Mouse (Mus musculus) liver, embryonic 11.5 days (tissue): Measurements from ENCODE around the gene Gm47841. TPM values are rescaled to one million over a fixed set of nuclear protein-coding genes. Genes with fewer than 3 reads are reported as not detected.

ENCODE experiments used
- ATAC-seq: fragments of 200-750 bp; cut with Nextera tagmentation; replicated peaks from 2 replicates; pipeline ENCODE4 v1.8.0; 2017; ENCODE audit warnings: moderate number of reproducible peaks, mild to moderate bottlenecking, moderate TSS enrichment, moderate library complexity; ENCODE audit not compliant: low FRiP score
- DNase-seq: peaks from one replicate; pipeline ENCODE4 v3.0.0-alpha.2; 2017; ENCODE audit warnings: low spot score
- H3K27ac ChIP-seq: fragments of 300-500 bp; sonication (generic); 2 replicates; pipeline ENCODE4 v1.5.1; 2014; ENCODE audit warnings: mild to moderate bottlenecking, low read depth, low read length, control low read depth
- H3K27me3 ChIP-seq: fragments of 300-500 bp; sonication (generic); replicated peaks from 2 replicates; pipeline ENCODE4 v1.6.1; 2014; ENCODE audit warnings: low read length, mixed read lengths; ENCODE audit not compliant: control insufficient read depth, insufficient read depth
- H3K36me3 ChIP-seq: fragments of 300-500 bp; sonication (generic); 2 replicates; pipeline ENCODE4 v1.6.1; 2014; ENCODE audit warnings: mild to moderate bottlenecking, low read length, moderate library complexity, mixed read lengths; ENCODE audit not compliant: control insufficient read depth, insufficient read depth
- H3K4me1 ChIP-seq: fragments of 300-500 bp; sonication (generic); replicated peaks from 2 replicates; pipeline ENCODE4 v1.6.1; 2014; ENCODE audit warnings: low read length, mixed read lengths; ENCODE audit not compliant: control insufficient read depth, insufficient read depth
- H3K4me2 ChIP-seq: fragments of 300-500 bp; sonication (generic); 2 replicates; pipeline ENCODE4 v1.6.1; 2014; ENCODE audit warnings: mild to moderate bottlenecking, control low read depth, moderate library complexity
- H3K4me3 ChIP-seq: fragments of 300-500 bp; sonication (generic); 2 replicates; pipeline ENCODE4 v1.5.1; 2014; ENCODE audit warnings: low read depth, low read length, control low read depth
- H3K9ac ChIP-seq: fragments of 300-500 bp; sonication (generic); 2 replicates; pipeline ENCODE4 v1.6.1; 2014; ENCODE audit warnings: low read depth, low read length, control low read depth
- H3K9me3 ChIP-seq: fragments of 300-500 bp; sonication (generic); 2 replicates; pipeline ENCODE4 v1.6.1; 2016; ENCODE audit warnings: low read length, inconsistent platforms, mixed read lengths; ENCODE audit not compliant: control insufficient read depth
- WGBS: fragments of 180-500 bp; shearing (Covaris S2); extraction: QIAGEN DNeasy Blood & Tissue Kit; methylation state at CpG from one replicate; pipeline ENCODE4 v1.1.7; 2014; 5-methylcytosine and 5-hydroxymethylcytosine counted together
- polyA plus RNA-seq: library from polyadenylated mRNA; unstranded; fragments of >200 nt; fragmentation: Nextera tagmentation; extraction: Ambion mirVana; gene quantifications from 2 replicates; pipeline ENCODE4 v1.2.1, GENCODE M21; 2014

Gene Gm47841
- polyA plus RNA-seq, result not detected in 2 replicates

DNA sequence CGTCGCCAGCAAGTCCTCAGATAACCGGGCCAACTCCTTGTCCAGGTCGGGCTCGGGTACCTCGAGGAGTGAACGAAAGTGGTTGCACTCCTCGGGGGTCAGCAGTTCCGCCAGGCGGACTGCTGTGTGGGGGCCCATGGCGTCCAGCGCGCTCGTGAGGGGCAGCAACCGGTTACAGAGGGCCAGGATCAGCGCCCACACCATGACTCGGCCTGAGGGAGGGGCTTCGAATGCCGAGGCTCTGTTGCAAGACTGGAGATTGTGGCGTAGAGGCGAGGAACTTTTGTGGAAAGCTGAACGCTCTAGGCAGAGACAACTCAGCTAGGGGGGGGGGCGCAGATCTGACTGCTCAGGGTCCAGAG lies at the start of gene Gm47841:
Gene Gm47841 (minus strand): TSS at position 204 of the 362 bp plus-strand sequence.
- Histone ChIP-seq H3K27me3 (peaks cover 86% of the 10 kb centered on the region), H3K4me3 (peak within 1 kb of the TSS; percentile 46), H3K4me2 (peak within 1 kb of the TSS; percentile 80), H3K9ac (peak within 1 kb of the TSS; percentile 46; the same call in 1 of the 2 replicates), H3K27ac (no peak within 1 kb of the TSS), H3K9me3 (no peaks in the 10 kb centered on the region), H3K36me3 (no peaks in the 10 kb centered on the region), H3K4me1 (no peaks in the 10 kb centered on the region; the same call in 1 of the 2 replicates)
- no peak for DNase-seq
- ATAC-seq, result no peak
- 3% methylated on average over 23 of the region's 23 CpGs for WGBS

DNA sequence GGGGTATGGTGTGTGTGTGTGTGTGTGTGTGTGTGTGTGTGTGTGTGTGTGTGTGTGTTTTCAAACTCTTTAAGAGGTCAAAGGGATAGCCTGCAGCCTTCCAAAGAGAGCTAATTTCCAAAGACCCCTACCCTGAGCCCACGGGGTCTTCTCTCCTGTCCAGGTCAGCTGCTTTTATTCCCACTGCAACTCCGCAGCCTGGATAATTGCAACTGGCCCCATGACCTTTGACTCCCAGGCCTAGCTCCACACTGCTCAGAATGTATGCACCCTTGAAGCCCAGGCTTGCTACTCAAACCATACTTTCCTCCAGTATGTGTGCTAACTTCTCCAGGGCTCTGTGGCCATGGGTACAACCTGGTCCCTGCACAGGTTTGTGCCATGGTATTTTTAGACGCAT lies 48.2 kb upstream of the Gm47841 start:
- Histone ChIP-seq H3K9ac (no peak overlapping the region), H3K4me1 (peaks cover 13% of the 10 kb centered on the region)

DNA sequence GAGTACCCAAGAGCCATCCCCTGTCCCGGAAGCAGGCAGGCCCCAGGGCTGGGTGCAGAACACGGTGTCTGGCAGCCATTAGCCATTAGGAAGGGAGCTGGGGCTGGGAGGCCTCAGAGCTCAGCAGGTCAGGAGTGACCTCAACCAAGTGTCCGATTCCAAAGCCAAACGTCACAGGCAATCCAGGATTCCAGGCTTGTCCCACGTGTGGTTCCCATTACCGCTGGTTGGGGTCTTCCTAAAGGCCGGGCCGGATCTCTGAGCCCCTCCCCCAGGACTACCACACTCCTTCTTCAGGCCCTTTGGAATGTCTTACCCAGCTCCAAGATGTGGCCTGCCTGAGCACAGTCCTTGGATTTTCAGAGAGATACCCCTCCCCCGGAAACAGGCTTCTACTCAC lies 47.8 kb upstream of the Gm47841 start:
- Histone ChIP-seq H3K4me3 (no peak overlapping the region), H3K27me3 (peaks cover 21% of the 10 kb centered on the region), H3K9ac (no peak overlapping the region), H3K9me3 (no peaks in the 10 kb centered on the region), H3K4me1 (peaks cover 13% of the 10 kb centered on the region), H3K36me3 (no peaks in the 10 kb centered on the region), H3K27ac (no peak overlapping the region), H3K4me2 (no peak overlapping the region)
- WGBS, result 53% methylated on average over 9 of the region's 9 CpGs
- ATAC-seq (no peak), DNase-seq (no peak)

More for the DNA sequence above, 48.2 kb upstream of the Gm47841 start:
- no peak overlapping the region for H3K27ac ChIP-seq
- no peaks in the 10 kb centered on the region for H3K36me3 ChIP-seq
- no peak for DNase-seq
- H3K27me3 ChIP-seq, result peaks cover 21% of the 10 kb centered on the region
- 73% methylated on average over 3 of the region's 3 CpGs for WGBS
- no peak for ATAC-seq
- H3K4me3 ChIP-seq, result no peak overlapping the region
- no peak overlapping the region for H3K4me2 ChIP-seq
- no peaks in the 10 kb centered on the region for H3K9me3 ChIP-seq

DNA sequence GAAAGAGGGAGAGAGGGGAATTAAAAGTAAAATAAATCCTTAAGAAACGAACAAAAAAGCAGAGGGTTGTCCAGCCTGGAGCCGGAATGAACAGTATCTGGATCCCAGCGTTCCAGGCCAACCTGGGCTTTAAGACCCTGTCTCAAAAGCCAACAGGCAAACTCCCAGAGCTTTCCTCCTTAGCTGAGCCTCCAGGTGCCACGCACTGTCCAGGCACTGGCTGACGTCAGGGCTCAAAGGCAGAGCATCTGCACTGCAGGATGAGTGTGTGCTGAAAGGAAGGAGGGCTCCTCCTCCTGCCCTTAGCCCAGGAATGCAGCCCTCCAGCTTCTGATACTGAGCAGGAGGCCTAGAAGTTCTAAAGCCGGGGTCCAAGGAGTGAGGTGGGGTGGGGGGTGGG lies 46.8 kb upstream of the Gm47841 start:
- DNase-seq, result no peak
- no peaks in the 10 kb centered on the region for H3K36me3 ChIP-seq
- WGBS, result 57% methylated on average over 6 of the region's 6 CpGs

GRCm38 (mm10) chr15:101092829-101093648 lies 45.8 kb upstream of the Gm47841 start:
- H3K27me3 ChIP-seq, result peaks cover 8% of the 10 kb centered on the region; the same call in 1 of the 2 replicates
- no peak overlapping the region for H3K27ac ChIP-seq
- 26% methylated on average over 25 of the region's 25 CpGs for WGBS
- no peak overlapping the region for H3K9ac ChIP-seq
- H3K4me3 ChIP-seq, result no peak overlapping the region
- DNase-seq (no peak), ATAC-seq (peak; percentile 75)
- no peaks in the 10 kb centered on the region for H3K36me3 ChIP-seq
- H3K4me2 ChIP-seq, result peak overlapping the region; percentile 33
- H3K9me3 ChIP-seq, result no peaks in the 10 kb centered on the region
- peaks cover 13% of the 10 kb centered on the region for H3K4me1 ChIP-seq

More for the DNA sequence above, 46.8 kb upstream of the Gm47841 start:
- Histone ChIP-seq H3K27me3 (peaks cover 15% of the 10 kb centered on the region; the same call in 1 of the 2 replicates), H3K9ac (no peak overlapping the region), H3K4me1 (peaks cover 13% of the 10 kb centered on the region), H3K4me3 (no peak overlapping the region), H3K27ac (no peak overlapping the region; the same call in 1 of the 2 replicates), H3K9me3 (no peaks in the 10 kb centered on the region), H3K4me2 (no peak overlapping the region)
- ATAC-seq, result no peak

GRCm38 (mm10) chr15:101092121-101092828 lies 45.1 kb upstream of the Gm47841 start:
- H3K9me3 ChIP-seq, result no peaks in the 10 kb centered on the region
- H3K4me2 ChIP-seq, result peak overlapping the region; percentile 33; the same call in 1 of the 2 replicates
- DNase-seq, result no peak
- H3K4me3 ChIP-seq, result no peak overlapping the region
- 31% methylated on average over 14 of the region's 14 CpGs for WGBS
- peaks cover 2% of the 10 kb centered on the region; the same call in 1 of the 2 replicates for H3K27me3 ChIP-seq
- no peak overlapping the region for H3K27ac ChIP-seq
- H3K9ac ChIP-seq, result no peak overlapping the region
- no peaks in the 10 kb centered on the region for H3K36me3 ChIP-seq
- ATAC-seq, result 0 out of 2 replicates have a peak, but pooled peaks have one; percentile 10
- H3K4me1 ChIP-seq, result peaks cover 11% of the 10 kb centered on the region

DNA sequence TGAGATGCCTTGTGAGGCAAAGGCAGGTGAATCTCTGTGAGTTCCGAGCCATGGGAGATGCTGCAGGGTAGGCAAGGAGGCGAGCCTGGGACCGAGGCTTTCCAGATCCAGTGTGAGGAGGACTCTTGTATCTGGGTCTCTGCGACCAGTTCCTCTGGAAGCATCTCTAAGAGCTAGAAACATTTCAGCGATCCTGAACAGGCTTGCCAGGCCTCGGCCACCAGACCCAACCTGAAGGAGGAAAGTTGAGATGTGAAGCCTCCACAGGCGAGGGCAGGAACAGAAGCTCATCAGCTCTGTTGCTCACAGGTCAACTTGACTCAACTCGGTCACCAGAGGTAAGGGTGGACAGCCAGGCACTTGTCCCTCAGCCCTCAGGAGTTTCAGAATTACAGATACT lies 44.4 kb upstream of the Gm47841 start:
- DNase-seq (no peak), ATAC-seq (no peak)
- H3K4me1 ChIP-seq, result peaks cover 11% of the 10 kb centered on the region
- 82% methylated on average over 8 of the region's 8 CpGs for WGBS
- H3K27ac ChIP-seq, result no peak overlapping the region
- no peak overlapping the region for H3K4me2 ChIP-seq
- H3K9ac ChIP-seq, result no peak overlapping the region
- H3K4me3 ChIP-seq, result no peak overlapping the region
- no peaks in the 10 kb centered on the region for H3K36me3 ChIP-seq
- H3K27me3 ChIP-seq, result peaks cover 2% of the 10 kb centered on the region; the same call in 1 of the 2 replicates
- H3K9me3 ChIP-seq, result no peaks in the 10 kb centered on the region

GRCm38 (mm10) chr15:101088291-101088690 lies 41.1 kb upstream of the Gm47841 start:
- ATAC-seq (no peak), DNase-seq (no peak)
- no peaks in the 10 kb centered on the region for H3K36me3 ChIP-seq
- WGBS, result 73% methylated on average over 4 of the region's 4 CpGs
- H3K27me3 ChIP-seq, result no peaks in the 10 kb centered on the region
- H3K9me3 ChIP-seq, result no peaks in the 10 kb centered on the region
- H3K4me3 ChIP-seq, result no peak overlapping the region
- no peak overlapping the region for H3K9ac ChIP-seq
- peaks cover 7% of the 10 kb centered on the region for H3K4me1 ChIP-seq
- no peak overlapping the region for H3K4me2 ChIP-seq
- H3K27ac ChIP-seq, result no peak overlapping the region
